Mouse (Mus musculus) frontal cortex, postnatal 36 days (tissue): ENCODE data around the gene Dbil5.

Source experiments
- DNase-seq, 2 experiments: peaks; one replicate each; pipeline ENCODE4 v3.0.0; 2022; ENCODE audit warnings: low spot score in 2 of 2

Gene Dbil5

GRCm38 (mm10) chr11:76236136-76236535 lies 18.7 kb downstream of the Dbil5 start:
- DNase-seq: no peak

- DNase-seq: no peak
Measured at GRCm38 (mm10) chr11:76239750-76240149, 22.3 kb downstream of the Dbil5 start.

GRCm38 (mm10) chr11:76242901-76243810 lies 25.7 kb downstream of the Dbil5 start, which contains the start of the genes Mrm3 and Glod4:
Gene Mrm3, plus strand, starts transcription at chr11:76243715.
Gene Glod4, minus strand, starts transcription at chr11:76243725.
- DNase-seq: peak; percentile 93 to 94

- no peak for DNase-seq
Measured at GRCm38 (mm10) chr11:76243811-76244546, 26.6 kb downstream of the Dbil5 start.

- DNase-seq: no peak
Measured at GRCm38 (mm10) chr11:76246439-76246838, 29.0 kb downstream of the Dbil5 start.

- no peak for DNase-seq
Measured at GRCm38 (mm10) chr11:76247239-76247638, 29.8 kb downstream of the Dbil5 start.

- no peak for DNase-seq
Measured at GRCm38 (mm10) chr11:76252036-76252435, 34.6 kb downstream of the Dbil5 start.

GRCm38 (mm10) chr11:76253145-76253917 lies 35.9 kb downstream of the Dbil5 start:
- DNase-seq: peak; percentile 79 to 86

- DNase-seq: no peak
Measured at GRCm38 (mm10) chr11:76253918-76254264, 36.5 kb downstream of the Dbil5 start.

- DNase-seq: peak in 1 of 2 experiments; percentile 32
Measured at GRCm38 (mm10) chr11:76255431-76256001, 38.1 kb downstream of the Dbil5 start.

- no peak for DNase-seq
Measured at GRCm38 (mm10) chr11:76256129-76256528, 38.7 kb downstream of the Dbil5 start.

GRCm38 (mm10) chr11:76257386-76257785 lies 40.0 kb downstream of the Dbil5 start:
- no peak for DNase-seq

- DNase-seq: no peak
Measured at GRCm38 (mm10) chr11:76258511-76258910, 41.1 kb downstream of the Dbil5 start.

GRCm38 (mm10) chr11:76260208-76261050 lies 43.0 kb downstream of the Dbil5 start:
- no peak for DNase-seq

GRCm38 (mm10) chr11:76261224-76261623 lies 43.8 kb downstream of the Dbil5 start:
- DNase-seq: no peak

GRCm38 (mm10) chr11:76262611-76263351 lies 45.4 kb downstream of the Dbil5 start:
- no peak for DNase-seq

GRCm38 (mm10) chr11:76267550-76267949 lies 50.1 kb downstream of the Dbil5 start:
- DNase-seq: no peak

GRCm38 (mm10) chr11:76268001-76268459 lies 50.6 kb downstream of the Dbil5 start:
- DNase-seq: peak in 1 of 2 experiments; percentile 40
